Mouse (Mus musculus) regulatory T cell (primary cell): ENCODE results near the gene Ffar2.

ENCODE experiments used
- in situ Hi-C: fragments of 300-600 bp; cut with MboI, MseI; formaldehyde crosslinking; loops from one replicate; pipeline ENCODE4 v1.15.1; 2025; ENCODE audit warnings: high pct_unique_total_duplicates

The Ffar2 gene

DNA sequence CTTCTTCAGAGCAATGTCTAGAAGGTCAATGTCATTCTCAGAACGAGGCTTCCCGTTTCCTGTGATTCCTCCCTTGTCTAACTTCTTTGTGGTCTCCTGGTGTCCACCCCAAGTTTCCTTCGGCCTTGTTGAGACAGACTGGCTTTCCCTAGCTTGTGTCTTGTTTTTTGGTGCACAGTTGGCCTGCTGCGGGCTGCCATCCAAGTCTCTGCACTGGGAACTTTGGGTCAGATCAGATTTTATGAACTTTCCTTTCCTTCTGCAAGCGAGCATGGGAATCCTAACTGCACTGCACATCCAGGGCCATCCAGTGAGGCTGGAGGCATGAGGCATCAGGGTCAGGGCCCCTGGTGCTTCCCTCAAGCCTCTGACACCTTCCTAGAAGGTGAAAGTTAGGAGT lies 2.0 kb downstream of the Ffar2 start:
- in situ Hi-C loops, result no loop called here

DNA sequence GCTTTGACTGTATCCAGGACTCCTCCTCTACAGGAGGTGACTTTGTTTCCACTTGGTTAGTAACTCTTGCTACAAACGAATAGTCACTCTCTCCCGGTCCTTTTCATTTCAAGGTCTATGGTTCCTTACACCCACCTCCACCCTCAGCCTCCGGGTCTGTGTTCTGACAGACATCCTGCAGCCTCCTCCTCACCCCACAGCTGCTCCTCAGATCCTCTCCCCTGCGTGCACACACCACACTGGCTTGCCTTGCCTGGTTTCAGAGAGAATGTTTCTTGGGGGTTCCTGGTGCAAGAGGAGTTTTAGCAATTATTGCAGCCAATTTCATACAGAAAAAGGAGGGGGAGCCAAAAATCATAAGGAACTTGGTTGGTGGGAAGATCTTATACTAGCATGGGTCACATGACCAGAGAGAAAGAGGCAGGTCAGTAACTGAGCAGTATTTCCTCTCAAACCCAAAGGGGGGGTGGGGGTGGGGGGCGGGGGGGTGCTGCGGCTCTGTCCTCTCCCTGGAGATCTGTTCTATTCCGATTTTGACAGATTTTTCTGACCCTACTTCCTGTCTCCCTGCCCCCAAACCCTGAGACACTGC lies 2.6 kb downstream of the Ffar2 start:
- in situ Hi-C loops, result no loop called here

DNA sequence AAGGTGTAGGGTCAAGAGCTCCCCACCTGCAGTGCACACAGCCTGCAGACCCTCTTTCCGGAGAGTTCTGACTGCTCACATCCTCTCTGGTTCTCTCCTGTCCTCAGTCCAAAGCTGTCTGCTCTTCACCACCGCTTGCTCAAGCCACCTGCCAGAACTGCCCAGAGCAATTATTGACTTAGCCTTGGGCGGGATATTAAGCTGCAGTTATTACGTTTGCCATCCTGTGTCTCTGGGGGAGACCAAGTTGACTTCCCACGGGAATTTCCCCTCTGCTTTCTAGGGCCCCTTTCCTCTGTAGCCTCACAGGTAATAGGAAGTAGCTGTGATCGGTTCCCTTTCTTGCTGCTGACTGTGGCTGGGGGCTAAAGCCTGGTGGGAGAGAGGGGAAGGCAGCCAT lies 3.4 kb downstream of the Ffar2 start:
- in situ Hi-C loops, result no loop called here

DNA sequence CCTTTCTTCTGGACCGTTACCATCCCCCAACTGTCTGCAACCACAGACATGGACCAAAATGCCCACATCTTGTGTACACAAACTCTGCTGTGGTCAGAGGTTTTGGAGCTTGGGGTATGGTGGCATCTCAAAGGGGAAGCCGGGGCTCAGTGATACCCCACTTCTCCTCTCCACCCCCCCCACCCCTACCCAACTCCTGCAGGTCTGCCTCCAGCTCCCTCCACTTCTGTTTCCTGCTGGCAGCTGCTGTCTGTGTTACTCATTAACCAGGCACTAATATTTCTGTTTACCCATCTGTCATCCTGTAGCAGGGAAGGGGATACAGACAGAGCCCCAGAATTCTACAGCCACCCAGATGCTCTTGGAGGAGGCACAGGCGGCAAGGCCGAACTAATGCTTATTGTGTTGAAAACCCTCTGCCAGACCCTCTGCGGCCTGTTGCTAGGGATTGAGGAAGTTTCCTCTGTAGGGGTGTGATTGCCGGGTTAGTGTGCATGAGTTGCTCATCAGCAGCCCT lies 11.2 kb downstream of the Ffar2 start:
- in situ Hi-C loops, result no loop called here

DNA sequence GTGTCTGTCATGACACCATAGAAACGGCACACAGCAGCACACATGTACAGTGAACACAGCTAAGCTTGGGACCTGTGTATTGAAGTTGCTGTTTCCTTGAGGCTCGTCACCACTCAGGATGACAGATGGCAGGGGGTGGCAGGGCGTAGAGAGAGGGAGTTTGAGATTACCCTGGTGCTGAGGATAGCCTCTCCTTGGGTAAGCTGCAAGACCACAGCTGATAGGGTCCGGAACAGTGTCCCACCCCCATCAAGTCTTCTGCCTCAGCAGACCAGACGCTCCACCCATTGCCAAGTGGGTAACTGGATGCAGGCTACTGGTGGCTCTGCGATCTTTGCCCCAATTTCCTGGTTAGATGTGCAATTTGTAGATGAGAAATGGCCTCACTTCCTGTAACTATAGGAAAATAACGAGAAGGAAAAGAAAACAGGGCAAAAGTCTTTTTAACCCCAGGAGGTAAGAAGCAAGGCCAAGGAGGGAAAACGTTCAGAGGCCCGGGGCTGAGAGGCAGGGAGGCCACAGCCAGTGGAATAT lies 11.8 kb downstream of the Ffar2 start:
- in situ Hi-C loops, result no loop called here

DNA sequence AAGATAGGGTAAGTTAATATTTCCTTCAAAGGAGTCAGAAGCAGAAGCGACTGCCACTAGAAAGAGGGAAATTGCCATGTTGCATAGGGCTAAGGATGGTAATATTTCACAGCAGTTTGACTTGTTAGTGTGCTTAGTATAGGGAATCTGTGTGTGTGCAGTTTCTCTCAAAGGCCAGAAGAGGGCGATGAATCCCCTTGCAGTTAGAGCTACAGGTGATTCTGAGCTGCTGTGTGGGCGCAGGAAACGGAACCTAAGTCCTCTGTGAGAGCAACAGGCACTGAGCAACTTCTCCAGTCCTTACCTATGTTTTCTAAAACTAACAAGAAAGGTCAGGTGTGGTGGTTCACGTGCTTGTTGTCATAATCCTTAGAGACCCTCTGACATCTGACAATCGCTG lies 13.3 kb downstream of the Ffar2 start:
- in situ Hi-C loops, result no loop called here

DNA sequence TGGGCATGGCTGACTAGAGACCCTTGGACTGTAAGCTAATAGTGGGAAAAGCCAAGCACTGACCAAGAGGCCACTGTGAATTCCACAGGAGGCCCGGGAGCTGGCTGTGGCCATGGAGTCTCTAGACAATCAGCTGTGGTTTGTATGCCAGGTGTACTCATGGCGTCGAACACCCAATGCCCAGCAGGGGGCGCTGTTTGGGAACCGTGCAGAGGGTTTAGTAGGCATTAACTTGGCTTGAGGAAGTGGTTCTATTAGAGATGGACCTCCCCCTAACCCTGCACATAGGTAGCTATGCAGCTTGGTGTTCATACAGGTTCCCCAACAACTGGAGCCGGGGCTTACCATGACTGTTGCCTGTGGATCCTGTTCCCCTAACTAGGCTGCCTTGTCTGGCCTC lies 17.7 kb downstream of the Ffar2 start:
- in situ Hi-C loops, result no loop called here

DNA sequence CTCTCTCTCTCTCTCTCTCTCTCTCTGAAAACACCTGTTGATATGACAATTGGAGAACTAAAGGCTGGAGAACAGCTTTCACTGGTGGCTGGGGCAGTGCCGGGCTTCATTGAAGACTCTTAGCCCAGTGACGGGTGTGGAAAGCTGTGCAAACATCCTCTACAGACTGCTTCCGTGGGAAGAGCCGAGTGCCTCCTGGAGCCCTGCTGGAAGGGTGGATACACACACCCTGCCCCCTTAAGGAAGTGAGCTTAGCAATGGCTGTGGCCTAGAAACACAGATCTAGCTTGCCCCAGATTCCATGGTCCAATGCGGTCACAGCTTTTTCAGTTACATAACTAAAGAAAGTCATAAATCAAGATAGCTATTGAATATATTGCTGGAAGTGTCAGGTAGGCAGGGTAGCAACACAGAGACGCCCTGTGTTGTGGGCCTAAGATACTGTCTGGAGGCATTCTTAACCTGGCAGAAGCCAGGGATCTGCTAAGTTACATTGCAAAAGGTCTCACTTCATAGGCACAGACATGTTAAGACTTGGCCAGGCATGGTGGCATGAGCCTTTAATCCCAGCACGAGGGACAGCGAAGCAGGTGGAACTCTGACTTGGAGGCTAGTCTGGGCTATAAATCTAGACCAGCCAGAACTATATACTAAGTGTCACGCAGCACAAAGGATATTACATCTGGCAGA lies 19.4 kb downstream of the Ffar2 start:
- in situ Hi-C loops, result no loop called here

DNA sequence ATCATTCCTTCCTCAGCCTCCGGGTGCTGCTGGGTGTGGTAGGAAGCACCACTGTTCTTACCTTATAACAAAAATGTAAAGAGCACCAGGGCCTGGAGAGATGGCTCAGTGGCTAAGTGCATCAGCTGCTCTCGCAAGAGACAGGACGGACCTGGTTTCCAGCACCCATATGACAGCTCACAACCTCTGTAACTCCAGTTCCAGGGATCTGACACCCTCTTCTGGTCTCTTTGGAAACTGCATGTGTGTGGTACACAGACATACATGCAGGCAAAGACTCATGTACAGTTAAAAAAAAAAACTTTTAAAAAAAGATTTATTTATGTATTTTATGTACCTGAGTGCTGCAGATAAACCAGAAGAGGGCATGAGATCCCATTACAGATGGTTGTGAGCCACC lies 20.3 kb downstream of the Ffar2 start:
- in situ Hi-C loops, result no loop called here

DNA sequence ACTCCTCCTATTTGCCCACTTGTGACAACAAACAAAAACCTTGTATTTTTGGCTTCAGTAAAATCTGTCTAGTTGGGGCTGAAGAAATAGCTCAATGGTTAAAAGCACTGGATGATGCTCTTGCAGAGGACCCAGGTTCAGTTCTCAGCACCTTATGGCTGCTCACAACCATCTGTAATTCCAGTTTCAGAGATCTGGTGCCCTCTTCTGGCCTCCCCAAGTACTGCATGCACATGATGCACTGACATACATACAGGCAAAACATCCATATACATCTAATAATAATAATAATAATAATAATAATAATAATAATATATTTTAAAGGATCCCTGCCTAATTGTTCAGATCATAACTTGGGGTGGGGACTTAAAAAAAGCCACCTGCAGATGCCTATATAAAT lies 22.9 kb downstream of the Ffar2 start:
- in situ Hi-C loops, result no loop called here

DNA sequence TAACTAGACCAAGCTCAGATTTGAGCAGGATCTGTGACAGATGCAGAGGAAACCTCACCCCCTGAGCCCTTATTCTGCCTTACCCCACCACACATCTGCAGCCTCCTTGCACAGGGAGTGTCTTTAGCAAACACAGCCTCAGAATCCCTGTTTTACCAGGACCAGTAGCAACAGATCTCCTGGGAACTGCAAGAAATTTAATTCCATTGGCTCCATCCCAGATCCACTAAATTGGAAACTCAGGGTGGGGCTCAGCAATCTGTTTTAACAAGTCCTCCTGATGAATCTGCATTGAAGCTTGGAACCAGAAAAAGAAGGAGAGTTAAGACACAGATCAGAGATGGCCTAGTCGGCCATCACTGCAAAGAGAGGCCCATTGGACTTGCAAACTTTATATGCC lies 26.8 kb downstream of the Ffar2 start:
- in situ Hi-C loops, result no loop called here

DNA sequence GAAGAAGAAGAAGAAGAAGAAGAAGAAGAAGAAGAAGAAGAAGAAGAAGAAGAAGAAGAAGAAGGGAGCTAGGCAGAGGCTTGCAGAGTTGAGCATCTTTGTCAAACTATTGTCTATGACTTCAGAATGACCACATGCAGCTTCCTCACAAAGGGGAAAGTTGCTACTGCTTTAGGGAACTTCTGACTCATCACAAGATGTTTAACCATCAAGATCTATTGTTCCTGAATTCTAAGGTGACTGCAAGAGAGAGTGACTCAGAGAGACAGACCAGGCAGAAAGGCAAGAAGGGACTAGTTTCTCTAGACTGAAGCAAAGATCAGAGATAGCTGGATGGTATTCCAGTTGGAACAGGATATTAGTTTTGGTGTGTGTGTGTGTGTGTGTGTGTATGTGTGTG lies 28.7 kb downstream of the Ffar2 start:
- in situ Hi-C loops, result no loop called here

DNA sequence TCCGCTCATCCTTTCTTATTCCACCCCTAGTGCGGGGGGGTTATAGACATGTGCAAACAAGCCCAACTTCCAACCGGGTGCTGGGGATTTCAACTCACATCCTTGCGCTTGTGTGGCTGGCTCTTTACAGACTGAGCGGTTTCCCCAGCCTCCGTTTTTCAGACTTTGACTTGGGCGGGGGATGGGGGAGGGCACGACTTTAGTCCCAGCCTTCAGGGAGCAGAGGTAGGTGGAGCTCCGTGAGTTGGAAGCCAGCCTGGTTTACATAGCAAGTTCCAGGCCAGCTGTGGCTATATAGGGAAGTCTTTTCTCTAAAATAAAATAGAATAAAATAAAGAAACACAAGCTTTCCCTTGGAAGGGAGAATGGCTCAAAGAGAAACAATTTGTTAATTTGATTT lies 31.7 kb downstream of the Ffar2 start:
- in situ Hi-C loops, result no loop called here

DNA sequence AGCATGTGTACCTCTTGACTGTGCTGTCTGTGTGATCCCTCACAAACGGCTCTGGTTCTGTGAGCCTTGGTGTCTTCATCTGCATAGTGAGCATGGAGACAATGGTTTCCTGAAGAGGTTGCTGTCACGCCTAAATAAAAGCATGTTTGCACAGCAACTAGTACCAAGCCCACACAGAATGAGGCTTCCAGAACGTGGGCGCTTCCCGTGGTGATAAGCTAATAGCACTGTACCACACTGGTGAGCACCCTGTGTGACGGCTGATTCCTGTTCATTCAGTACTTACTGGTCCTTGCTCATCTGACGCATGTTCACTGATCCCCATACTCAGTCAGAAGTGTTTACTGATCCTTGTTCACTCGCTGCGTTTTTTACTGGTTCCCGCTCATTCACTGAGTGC lies 33.4 kb downstream of the Ffar2 start:
- in situ Hi-C loops, result no loop called here

DNA sequence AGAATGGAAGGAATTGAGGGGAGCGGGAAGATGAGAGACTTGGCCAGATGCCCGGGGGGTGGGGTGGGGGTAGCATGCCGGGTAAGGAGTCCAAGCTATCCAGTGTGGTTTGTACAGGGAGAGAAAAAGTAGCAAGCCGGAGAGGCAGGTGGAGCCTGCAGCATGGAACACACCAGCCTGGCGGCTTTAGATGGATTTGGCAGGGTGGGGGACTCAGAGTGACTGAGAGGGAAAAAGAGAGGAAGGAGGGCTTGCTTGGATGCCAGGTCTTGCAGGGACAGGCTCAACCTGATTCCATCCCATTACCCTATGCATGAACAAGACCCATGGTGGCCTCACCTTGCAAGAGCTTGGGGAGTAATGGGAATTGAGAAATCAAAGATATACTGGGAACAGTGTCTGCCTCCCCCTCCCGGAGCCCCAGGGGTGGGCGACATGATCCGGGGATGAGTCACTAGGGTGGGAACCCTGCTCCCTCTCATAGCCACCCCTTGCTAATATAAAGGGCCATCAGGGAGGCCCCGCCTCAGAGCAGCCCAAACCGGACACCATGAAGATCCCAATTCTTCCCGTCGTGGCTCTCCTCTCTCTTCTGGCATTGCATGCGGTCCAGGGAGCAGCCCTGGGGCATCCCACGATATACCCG lies 36.1 kb downstream of the Ffar2 start, which contains the start of gene Krtdap:
Gene Krtdap (plus strand): TSS at position 520 of the 646 bp plus-strand sequence.
- in situ Hi-C loops, result no loop called here

DNA sequence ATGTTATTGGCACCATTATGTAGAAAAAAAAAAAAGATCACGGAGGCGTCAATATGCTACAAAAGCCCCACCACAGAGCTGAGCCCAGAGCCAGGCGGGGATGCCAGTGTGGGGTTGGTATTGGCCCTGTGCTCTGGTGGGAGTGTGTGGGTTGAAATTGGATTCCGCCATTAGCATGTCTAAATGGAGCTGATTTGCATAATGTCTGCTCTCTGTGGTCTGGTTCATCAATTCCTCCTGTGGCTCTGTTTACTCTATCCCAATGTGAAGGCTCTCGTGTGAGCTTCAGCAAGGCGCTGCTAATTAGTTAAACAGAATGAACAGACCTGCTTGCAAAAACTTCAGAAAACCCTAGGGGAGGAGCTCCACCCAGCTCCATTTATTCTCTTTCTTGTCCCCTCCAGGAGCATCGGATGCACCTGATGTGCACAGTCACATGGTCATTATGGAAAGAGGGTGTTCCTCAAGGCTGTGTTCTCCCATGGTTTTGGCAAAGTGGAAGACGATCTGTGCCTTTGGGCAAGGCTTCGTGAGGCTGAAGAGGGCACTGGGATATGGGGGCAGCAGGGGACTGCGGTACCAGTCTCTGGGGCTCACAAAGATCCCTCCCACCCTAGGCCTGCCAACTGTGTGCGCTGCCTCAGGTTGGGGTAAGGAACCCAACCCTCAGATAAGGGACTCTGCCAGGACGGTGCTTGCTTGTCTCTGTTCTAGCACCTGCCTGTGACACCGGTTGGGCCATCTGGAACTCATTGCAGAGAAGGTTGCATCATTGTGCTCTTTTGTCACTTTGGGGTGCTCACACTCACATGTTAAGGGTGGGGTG lies 37.6 kb downstream of the Ffar2 start:
- in situ Hi-C loops, result no loop called here

DNA sequence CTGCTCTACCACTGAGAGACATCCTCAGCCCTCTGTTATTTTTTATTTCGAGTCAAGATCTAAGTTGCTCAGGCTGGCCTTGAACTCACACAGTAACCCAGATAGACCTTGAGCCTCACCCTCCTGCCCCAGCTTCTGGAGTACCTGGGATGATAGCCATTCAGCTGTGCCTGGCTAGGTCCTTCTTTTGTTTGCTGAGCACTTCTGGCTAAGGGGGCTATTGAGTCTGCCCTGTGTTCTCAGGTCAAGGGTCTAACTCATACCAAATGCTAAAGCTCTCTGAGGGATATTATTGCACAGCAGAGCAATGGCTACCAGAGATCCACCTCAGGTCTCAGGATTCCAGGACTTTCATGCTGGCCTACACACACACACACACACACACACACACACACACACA lies 38.4 kb downstream of the Ffar2 start:
- in situ Hi-C loops, result no loop called here

DNA sequence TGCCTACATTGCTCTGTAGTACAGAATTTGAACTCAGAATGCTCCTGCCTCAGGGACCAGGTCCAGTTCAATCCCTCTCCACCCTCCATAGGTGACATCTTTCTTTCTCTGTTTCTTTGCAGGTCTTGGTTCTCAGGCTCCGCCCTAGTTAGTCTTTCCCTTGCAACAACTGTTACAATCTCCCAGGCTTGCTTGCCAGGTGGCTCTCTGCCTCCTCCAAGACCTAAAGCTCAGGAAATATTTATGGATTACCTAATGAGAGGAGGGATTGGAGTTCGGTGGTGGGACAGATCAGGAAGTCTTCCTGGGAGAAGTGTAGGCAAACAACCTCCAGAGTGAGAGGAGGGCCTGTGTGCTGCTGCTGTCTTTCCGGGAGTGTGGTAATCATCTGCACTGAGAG lies 40.9 kb downstream of the Ffar2 start:
- in situ Hi-C loops, result no loop called here

DNA sequence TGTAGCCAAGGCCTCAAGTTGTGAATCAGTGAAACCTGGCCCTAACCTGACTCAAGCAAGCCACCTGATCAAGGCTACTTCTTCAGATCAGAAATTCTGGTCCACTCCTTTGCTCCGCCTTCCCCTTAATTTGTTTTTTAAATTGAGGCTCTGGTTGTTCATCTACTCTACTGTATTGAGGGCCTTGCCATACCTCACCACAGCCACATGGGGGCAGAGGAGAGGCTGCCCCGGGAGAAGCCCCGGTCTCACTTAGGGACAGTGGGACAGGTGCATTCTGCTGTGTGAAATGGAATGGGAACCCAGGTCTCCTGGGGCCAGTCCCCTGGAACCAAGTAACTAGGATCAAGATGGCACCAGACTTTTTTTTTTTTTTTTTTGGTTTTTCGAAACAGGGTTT lies 41.8 kb downstream of the Ffar2 start:
- in situ Hi-C loops, result no loop called here

DNA sequence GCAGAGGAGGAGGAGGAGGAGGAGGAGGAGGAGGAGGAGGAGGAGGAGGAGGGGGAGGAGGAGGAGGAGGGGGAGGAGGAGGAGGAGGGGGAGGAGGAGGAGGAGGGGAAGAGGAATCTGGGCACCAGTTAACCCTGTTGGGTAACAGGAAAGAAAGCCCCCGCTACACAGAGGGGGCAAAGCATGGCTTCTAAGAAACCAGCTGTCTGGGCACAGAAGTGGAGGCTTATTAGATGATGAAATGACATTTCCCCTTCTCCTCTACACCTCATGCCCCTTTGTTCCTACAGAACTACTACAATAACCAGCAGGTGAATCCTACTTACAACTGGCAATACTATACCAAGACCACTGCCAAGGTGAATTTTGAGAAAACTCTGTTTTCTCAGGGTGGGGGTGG lies 45.7 kb downstream of the Ffar2 start:
- in situ Hi-C loops, result no loop called here

DNA sequence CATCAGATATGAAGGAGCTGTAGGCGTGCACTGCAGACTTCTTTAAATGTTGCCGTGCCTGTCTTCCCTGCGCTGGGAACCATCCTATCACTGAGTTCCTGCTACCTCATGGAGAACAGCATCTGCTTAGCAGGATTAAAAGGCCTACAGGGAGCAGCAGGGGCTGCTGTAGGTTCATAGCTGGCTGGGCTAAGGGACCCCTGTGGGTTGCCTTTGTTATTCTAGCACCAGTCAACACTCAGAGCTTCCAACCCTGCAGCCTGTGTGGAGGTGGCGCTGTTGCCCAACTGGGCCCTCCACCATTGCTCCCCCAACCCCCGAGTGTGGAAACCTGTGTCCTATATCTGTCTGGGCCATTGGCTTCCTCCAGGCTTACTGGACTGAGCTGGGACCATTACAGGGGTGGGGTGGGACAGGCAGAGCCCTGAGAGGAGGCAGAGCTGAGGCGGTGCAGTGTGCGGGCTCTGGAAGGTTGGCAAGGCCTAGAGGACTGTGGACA lies 46.4 kb downstream of the Ffar2 start:
- in situ Hi-C loops, result no loop called here

DNA sequence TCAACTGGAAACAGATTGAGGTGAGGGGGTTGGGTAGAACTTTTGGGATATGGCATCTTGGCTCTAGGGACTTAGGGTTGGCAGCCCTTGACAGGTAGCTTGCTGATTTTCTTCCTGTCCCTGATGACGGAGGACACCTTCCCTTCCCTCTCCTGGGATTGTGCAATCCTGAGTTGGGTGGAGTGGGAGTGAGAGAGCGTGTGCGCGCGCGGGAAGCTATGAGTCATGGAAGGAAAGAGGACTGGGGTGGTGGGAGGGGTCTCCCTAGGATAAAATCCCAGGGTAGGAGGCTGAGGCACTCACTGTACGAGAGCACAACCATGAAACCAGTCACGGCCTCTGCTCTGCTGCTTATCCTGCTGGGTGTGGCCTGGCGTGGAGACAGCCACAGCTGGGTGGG lies 47.5 kb downstream of the Ffar2 start:
- in situ Hi-C loops, result no loop called here
